Mouse (Mus musculus) heart, embryonic 12.5 days (tissue): ENCODE data around the gene Susd5. TPM values are rescaled to one million over a fixed set of nuclear protein-coding genes. Genes with fewer than 3 reads are reported as not detected.
"Not testable (repeated sequence)": the region's sequence is repeated elsewhere in the genome, so short reads cannot be mapped to it uniquely, and the experiment has no call there.

Experiments
- ATAC-seq: fragments of 200-750 bp; cut with Nextera tagmentation; 2 replicates; pipeline ENCODE4 v1.8.0; 2017; ENCODE audit warnings: moderate TSS enrichment, moderate library complexity; ENCODE audit not compliant: insufficient number of reproducible peaks, low FRiP score
- H3K27ac ChIP-seq: fragments of 300-500 bp; sonication (generic); 2 replicates; pipeline ENCODE4 v1.5.1; 2016; ENCODE audit warnings: mild to moderate bottlenecking, moderate library complexity; ENCODE audit not compliant: poor library complexity, severe bottlenecking
- H3K27me3 ChIP-seq: fragments of 300-500 bp; sonication (generic); replicated peaks from 2 replicates; pipeline ENCODE4 v1.6.1; 2016; ENCODE audit warnings: mild to moderate bottlenecking, moderate library complexity
- H3K36me3 ChIP-seq: fragments of 300-500 bp; sonication (generic); 2 replicates; pipeline ENCODE4 v1.6.1; 2016; ENCODE audit warnings: mild to moderate bottlenecking, moderate library complexity
- H3K4me1 ChIP-seq: fragments of 300-500 bp; sonication (generic); replicated peaks from 2 replicates; pipeline ENCODE4 v1.6.1; 2016; ENCODE audit warnings: mild to moderate bottlenecking
- H3K4me2 ChIP-seq: fragments of 300-500 bp; sonication (generic); 2 replicates; pipeline ENCODE4 v1.6.1; 2016; ENCODE audit warnings: mild to moderate bottlenecking, moderate library complexity
- H3K4me3 ChIP-seq: fragments of 300-500 bp; sonication (generic); 2 replicates; pipeline ENCODE4 v1.5.1; 2016; ENCODE audit warnings: mild to moderate bottlenecking
- H3K9ac ChIP-seq: fragments of 300-500 bp; sonication (generic); 2 replicates; pipeline ENCODE4 v1.6.1; 2016; ENCODE audit warnings: mild to moderate bottlenecking, moderate library complexity
- H3K9me3 ChIP-seq: fragments of 300-500 bp; sonication (generic); replicated peaks from 2 replicates; pipeline ENCODE4 v1.6.1; 2016; ENCODE audit warnings: mild to moderate bottlenecking, moderate library complexity
- WGBS: fragments of 180-500 bp; shearing (Covaris S2); methylation state at CpG from one replicate; pipeline ENCODE4 v1.1.7; 2016; 5-methylcytosine and 5-hydroxymethylcytosine counted together
- polyA plus RNA-seq: library from polyadenylated mRNA; unstranded; fragments of >200 nt; fragmentation: Nextera tagmentation; extraction: Ambion mirVana; gene quantifications from 2 replicates; pipeline ENCODE4 v1.2.1, GENCODE M21; 2016

The Susd5 gene
- polyA plus RNA-seq, 1 experiment from 2014 or later = 0.18 TPM

DNA sequence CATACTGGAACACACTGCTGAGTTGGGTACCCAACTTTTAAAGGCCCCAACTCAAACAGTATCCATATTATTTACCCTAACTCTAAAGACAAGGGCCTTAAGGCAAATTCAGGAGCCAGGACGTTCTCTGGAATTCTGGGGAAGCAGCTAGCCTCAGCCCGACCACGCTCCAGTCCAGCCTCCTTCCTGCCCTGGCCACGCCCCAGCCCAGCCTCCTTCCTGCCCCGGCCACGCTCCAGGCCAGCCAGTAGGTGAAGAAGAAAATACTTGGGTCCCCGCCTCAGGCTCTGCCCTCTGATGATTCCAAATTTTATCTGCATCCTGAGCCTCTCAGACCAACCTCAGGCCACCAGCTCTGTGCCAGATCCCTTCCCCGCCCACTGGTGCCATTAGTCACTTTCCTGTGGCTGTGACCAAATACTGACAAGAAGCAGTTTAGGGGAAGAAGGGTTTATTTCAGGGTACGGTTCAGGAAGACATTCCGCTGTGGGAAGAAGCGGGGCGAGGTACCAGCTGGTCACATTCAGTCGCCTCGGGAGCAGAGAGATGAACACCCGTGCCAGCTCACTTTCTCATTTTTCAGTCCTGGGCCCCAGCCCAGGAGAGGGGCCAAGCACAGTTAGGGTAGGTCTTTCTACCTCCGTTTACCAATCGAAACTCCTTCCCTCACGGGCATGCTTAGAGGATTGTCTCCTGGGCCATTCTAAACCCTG, 57.1 kb downstream of the Susd5 start:
- no peak for ATAC-seq
- WGBS = 76% methylated on average over 18 of the region's 18 CpGs
- no peak overlapping the region for H3K4me2 ChIP-seq

DNA sequence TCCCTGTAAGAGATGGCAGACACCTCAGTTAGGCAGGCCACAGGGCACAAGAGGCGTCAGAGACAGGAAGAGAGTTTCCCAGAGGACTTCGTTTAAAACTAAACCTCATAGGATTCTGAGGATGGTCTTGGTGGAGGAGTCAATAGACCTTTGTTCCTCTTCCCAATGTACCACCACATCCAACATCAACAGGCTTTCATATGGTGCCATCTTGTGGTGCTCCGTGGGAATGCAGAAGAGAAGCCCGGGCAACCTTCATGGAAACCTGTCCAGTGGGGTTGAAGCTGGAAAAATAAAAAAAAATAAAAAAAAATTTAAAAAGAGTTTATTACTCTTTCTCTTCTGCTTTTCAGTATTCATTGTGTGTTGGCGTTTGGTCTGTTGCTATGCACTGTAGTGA, 59.7 kb downstream of the Susd5 start:
- WGBS = 14% methylated on average over 5 of the region's 5 CpGs
- not testable (repeated sequence) for H3K27me3 ChIP-seq, H3K4me3 ChIP-seq, H3K4me2 ChIP-seq, ATAC-seq, H3K4me1 ChIP-seq, H3K9ac ChIP-seq, H3K27ac ChIP-seq, H3K36me3 ChIP-seq, H3K9me3 ChIP-seq

More for the DNA sequence above, 57.1 kb downstream of the Susd5 start:
- Histone ChIP-seq H3K36me3 (no peaks in the 10 kb centered on the region), H3K9ac (no peak overlapping the region), H3K4me1 (no peaks in the 10 kb centered on the region), H3K27ac (no peak overlapping the region), H3K27me3 (no peaks in the 10 kb centered on the region), H3K9me3 (no peaks in the 10 kb centered on the region), H3K4me3 (no peak overlapping the region)

DNA sequence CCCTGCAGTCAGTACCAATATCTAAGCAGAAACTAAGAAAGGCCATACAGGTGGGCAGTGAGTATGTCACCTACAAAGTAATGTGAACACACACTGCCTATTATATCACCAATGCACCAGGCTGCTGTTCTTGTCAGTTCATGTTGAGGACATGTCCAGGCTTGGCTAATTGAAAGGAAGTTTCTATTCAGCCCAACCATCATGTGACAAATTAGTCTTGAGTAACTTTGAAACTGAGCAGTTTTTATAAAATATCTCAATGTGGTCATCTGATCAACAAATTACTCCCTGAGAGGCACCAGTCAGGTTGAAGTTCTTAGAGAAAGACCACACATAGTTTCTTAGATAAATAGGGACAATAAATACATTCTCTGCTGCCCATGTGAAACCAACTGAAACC, 65.9 kb downstream of the Susd5 start:
- not testable (repeated sequence) for H3K9ac ChIP-seq, H3K4me2 ChIP-seq, H3K4me3 ChIP-seq, ATAC-seq, H3K27me3 ChIP-seq, H3K9me3 ChIP-seq, H3K36me3 ChIP-seq, H3K27ac ChIP-seq, H3K4me1 ChIP-seq

DNA sequence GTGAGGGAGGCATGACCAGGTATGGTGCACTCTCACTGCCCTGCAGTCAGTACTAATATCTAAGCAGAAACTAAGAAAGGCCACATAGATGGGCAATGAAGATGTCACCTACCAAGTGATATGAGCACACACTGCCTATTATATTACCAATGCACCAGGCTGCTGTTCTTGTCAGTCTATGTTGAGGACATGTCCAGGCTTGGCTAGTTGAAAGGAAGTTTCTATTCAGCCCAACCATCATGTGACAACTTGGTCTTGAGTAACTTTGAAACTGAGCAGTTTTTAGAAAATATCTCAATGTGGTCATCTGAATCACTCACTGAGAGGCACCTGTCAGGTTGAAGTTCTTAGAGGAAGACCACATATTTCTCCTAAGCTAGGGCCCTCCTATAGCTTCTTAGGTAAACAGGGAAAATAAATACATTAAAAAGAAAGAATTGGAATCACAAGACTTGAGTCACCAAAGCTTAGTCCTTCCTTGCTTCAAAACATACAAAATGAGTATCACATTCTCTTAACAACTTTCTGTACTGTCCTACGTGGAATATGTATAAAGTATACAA, 72.4 kb downstream of the Susd5 start:
- not testable (repeated sequence) for H3K27me3 ChIP-seq, H3K4me1 ChIP-seq, H3K4me2 ChIP-seq, H3K36me3 ChIP-seq, H3K27ac ChIP-seq, H3K4me3 ChIP-seq, H3K9me3 ChIP-seq, ATAC-seq, H3K9ac ChIP-seq
- 80% methylated on average over 1 of the region's 1 CpGs for WGBS

Other genes with a start within 250 kb of the Susd5 start
- 33.6 and 34.3 TPM in 2 replicates for gene Ubp1, start 126.2 kb upstream of the Susd5 start, polyA plus RNA-seq
- 1.6 and 2.1 TPM in 2 replicates for gene Fbxl2, start 10.9 kb upstream of the Susd5 start, polyA plus RNA-seq